Mouse (Mus musculus) megakaryocyte, embryonic 14.5 days (primary cell): ENCODE results near the gene Mybpc1. TPM values are rescaled to one million over a fixed set of nuclear protein-coding genes. Genes with fewer than 3 reads are reported as not detected.
"Not testable (repeated sequence)": the region's sequence is repeated elsewhere in the genome, so short reads cannot be mapped to it uniquely, and the experiment has no call there.

Source experiments
- H3K27me3 ChIP-seq: replicated peaks from 2 replicates; pipeline ENCODE3; 2012; ENCODE audit warnings: inconsistent platforms
- H3K36me3 ChIP-seq: replicated peaks from 2 replicates; pipeline ENCODE3; 2012; ENCODE audit warnings: low read length, inconsistent platforms, mixed read lengths
- H3K4me1 ChIP-seq: 2 replicates; pipeline ENCODE4 v1.6.1; 2012; ENCODE audit warnings: inconsistent platforms
- H3K4me3 ChIP-seq: replicated peaks from 2 replicates; pipeline ENCODE3; 2012; ENCODE audit warnings: moderate library complexity, mild to moderate bottlenecking, inconsistent platforms
- H3K9me3 ChIP-seq: 2 replicates; pipeline ENCODE4 v1.6.1; 2012; ENCODE audit warnings: inconsistent platforms
- FLI1 ChIP-seq: IDR thresholded peaks from 2 replicates; pipeline ENCODE4 v1.6.1; 2012; ENCODE audit warnings: low read length, inconsistent platforms, mixed read lengths
- GATA1 ChIP-seq: IDR thresholded peaks from 3 replicates; pipeline ENCODE4 v1.6.1; 2012; ENCODE audit warnings: mixed read lengths, low read length, inconsistent platforms, borderline replicate concordance
- polyA plus RNA-seq: library from polyadenylated mRNA; stranded (reverse); fragments of >175 nt; gene quantifications from 2 replicates; pipeline ENCODE4 v1.2.3, GENCODE M21; 2012; ENCODE audit warnings: low replicate concordance; ENCODE audit not compliant: insufficient read depth

Mybpc1 gene
- polyA plus RNA-seq, 1 experiment = not detected

DNA sequence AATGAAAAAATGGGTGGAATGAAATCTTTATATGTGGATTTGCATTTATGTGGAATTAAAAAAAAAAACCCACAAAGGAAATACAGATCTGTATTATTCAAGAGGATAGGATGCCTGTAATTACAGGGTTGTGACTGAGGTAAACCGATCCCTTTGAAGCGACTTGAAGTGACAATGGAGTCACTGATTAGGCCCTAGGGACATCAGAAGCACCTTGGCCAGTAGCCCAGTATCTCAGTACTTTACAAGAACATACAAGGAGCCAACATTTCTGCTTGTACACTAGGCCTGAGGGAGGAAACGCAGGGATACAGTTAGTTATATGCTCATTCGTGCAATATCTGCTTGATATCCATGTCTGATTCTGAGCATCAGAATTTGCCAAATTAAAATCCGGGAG is 32.8 kb downstream of the Mybpc1 start:
- TF ChIP-seq FLI1 (no peak), GATA1 (no peak)
- no peaks in the 10 kb centered on the region for H3K9me3 ChIP-seq
- H3K27me3 ChIP-seq = no peaks in the 10 kb centered on the region

DNA sequence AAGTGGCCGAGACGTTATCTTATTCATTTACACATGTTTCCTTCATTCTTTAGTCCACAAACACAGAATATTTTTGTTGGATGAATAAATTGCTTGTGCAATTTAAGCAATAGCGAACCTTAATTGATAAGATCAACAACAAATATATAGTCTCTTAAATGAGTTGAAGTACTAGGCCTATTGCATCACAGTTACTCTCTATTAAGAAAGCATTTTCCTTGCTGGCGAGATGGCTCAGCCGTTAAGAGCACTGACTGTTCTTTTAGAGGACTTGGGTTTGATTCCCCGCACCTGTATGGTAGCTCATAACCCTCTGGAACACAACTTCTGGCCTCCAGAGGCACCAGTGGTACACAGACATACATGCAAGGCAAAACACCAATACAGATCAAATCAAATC is 47.9 kb downstream of the Mybpc1 start:
- no peak overlapping the region for H3K4me3 ChIP-seq
- H3K4me1 ChIP-seq = no peaks in the 10 kb centered on the region

More for the DNA sequence above, 32.8 kb downstream of the Mybpc1 start:
- H3K4me1 ChIP-seq = no peaks in the 10 kb centered on the region
- H3K36me3 ChIP-seq = no peaks in the 10 kb centered on the region
- no peak overlapping the region for H3K4me3 ChIP-seq

DNA sequence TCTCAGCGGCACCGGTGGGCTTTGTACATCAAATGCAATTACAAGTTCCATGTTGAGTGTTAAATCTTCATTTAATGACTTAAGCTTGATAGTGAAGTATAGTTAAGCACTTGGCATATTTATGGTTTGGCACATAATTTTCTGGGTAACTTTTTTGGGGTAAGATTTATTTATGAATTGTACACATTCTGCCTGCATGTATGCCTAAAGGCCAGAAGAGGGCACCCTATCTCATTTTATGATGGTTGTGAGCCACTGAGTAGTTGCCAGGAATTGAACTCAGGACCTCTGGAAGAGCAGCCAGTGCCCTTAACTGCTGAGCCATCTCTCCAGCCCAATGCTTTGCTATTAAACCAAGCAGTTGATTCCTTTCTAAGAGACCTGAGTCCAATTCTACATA is 52.2 kb downstream of the Mybpc1 start:
- no peak overlapping the region for H3K4me3 ChIP-seq
- H3K9me3 ChIP-seq = 0 out of 2 replicates have a peak, but pooled peaks cover 2% of the 10 kb centered on the region
- no peaks in the 10 kb centered on the region for H3K27me3 ChIP-seq
- H3K36me3 ChIP-seq = no peaks in the 10 kb centered on the region
- no peak for TF ChIP-seq FLI1
- no peak for TF ChIP-seq GATA1
- H3K4me1 ChIP-seq = no peaks in the 10 kb centered on the region

More for the DNA sequence above, 47.9 kb downstream of the Mybpc1 start:
- H3K36me3 ChIP-seq = no peaks in the 10 kb centered on the region
- H3K27me3 ChIP-seq = no peaks in the 10 kb centered on the region
- TF ChIP-seq GATA1 (no peak), FLI1 (no peak)
- peaks cover 5% of the 10 kb centered on the region; the same call in 1 of the 2 replicates for H3K9me3 ChIP-seq

DNA sequence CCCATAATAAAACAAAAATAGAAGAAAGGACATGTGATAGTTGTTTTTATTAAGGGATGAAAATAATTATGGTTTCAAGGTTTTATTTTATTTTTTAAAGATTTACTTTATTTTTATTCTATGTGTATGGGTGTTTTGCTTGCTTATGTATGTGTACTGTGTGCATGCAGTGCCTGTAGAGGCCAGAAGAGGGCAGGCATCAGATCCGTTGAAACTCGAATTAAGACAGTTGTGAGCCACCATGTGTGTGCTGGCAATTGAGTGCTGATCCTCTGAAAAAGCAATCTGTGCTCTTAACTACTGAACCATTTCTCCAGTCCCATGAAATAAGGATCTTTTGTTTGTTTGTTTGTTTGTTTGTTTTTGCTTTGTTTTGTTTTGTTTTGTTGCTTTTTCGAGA is 54.7 kb downstream of the Mybpc1 start:
- no peaks in the 10 kb centered on the region for H3K27me3 ChIP-seq
- 0 out of 2 replicates have a peak, but pooled peaks cover 2% of the 10 kb centered on the region for H3K9me3 ChIP-seq
- H3K36me3 ChIP-seq = no peaks in the 10 kb centered on the region
- no peak overlapping the region for H3K4me3 ChIP-seq
- H3K4me1 ChIP-seq = no peaks in the 10 kb centered on the region
- TF ChIP-seq FLI1 (no peak), GATA1 (no peak)

DNA sequence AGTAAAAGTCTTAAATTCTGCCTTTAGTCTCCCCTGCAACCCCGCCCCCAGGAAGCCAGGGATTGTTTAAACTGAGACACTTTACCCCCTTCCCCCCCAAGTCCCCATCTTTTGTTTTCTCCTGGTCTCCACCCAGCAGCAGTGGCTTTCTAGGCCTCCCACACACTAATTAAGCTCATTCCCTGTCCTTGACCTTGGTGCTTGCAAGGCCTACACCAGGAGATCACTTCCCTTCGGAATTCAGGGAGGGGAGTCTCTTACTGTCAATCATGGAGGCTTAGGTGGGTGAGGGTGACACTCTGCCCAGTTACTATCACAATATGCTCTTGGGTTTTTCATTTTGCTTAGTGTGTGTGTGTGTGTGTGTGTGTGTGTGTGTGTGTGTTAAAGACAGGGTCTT is 57.3 kb downstream of the Mybpc1 start:
- Histone ChIP-seq H3K27me3 (no peaks in the 10 kb centered on the region), H3K36me3 (no peaks in the 10 kb centered on the region)
- TF ChIP-seq GATA1 = no peak
- TF ChIP-seq FLI1 = no peak

DNA sequence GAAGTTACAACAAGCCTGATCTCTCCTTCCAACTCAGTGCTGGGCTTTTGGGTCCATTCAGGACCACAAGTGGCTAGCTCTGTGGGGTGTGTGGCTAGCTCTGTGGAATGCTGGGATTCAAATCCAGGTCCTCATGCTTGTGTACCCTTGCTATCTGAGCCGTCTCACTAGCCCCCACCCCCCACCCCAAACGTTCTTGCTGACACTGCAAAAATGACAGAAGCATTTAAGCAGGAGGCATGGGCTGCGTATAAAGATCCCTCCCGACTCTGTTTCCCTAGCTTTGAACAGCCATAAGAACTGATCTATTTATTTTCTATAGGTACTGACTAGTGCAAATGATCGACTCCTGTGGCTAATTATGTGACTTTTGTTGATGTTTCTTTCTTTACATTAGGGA is 74.3 kb downstream of the Mybpc1 start:
- no peaks in the 10 kb centered on the region for H3K36me3 ChIP-seq
- no peak overlapping the region for H3K4me3 ChIP-seq
- no peaks in the 10 kb centered on the region for H3K4me1 ChIP-seq
- no peaks in the 10 kb centered on the region for H3K27me3 ChIP-seq
- H3K9me3 ChIP-seq = peaks cover 11% of the 10 kb centered on the region
- no peak for TF ChIP-seq FLI1
- TF ChIP-seq GATA1 = no peak

More for the DNA sequence above, 57.3 kb downstream of the Mybpc1 start:
- no peaks in the 10 kb centered on the region for H3K4me1 ChIP-seq
- peaks cover 13% of the 10 kb centered on the region for H3K9me3 ChIP-seq
- H3K4me3 ChIP-seq = no peak overlapping the region

DNA sequence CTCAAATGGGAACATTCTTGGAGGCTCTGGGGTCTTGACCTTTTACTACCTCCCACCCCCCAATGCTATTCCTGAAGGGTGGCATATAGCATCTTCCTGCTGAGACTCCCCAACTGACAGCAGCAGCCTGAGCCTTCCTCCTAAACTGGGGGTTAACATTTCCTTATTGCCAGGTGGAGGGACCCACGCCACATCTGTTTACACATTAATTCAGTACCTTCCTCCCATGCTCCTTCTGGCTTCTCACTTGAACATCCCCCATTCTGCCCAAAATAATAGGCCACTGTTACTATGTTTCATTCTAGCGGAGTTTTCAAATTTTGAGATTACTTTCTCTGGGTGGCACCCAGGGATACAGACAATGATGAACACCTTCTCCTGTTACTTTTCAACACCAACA is 80.9 kb downstream of the Mybpc1 start:
- Histone ChIP-seq H3K4me1 (no peaks in the 10 kb centered on the region), H3K4me3 (no peak overlapping the region), H3K27me3 (no peaks in the 10 kb centered on the region), H3K36me3 (no peaks in the 10 kb centered on the region), H3K9me3 (no peaks in the 10 kb centered on the region)
- TF ChIP-seq FLI1 = no peak
- no peak for TF ChIP-seq GATA1

DNA sequence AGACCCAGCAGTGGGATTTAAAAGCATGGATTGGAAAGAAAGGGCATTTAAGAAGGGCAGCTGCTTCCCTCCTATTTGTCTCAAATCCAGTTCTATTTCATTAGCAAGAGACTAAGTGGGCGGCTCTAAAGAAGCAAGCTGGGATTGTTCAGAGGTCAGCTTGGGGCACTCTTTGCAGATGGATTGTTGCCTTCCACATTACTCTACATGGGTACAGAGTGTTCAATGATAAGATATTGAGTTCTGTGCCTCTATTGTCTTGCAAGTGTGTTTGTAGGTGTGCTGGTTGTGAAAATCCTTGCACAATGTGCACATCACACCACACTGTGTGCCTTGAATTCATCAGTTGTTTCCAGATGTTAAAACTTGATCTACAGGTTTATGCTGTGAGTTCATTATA is 81.7 kb downstream of the Mybpc1 start:
- Histone ChIP-seq H3K36me3 (no peaks in the 10 kb centered on the region), H3K27me3 (no peaks in the 10 kb centered on the region), H3K4me3 (no peak overlapping the region), H3K4me1 (no peaks in the 10 kb centered on the region), H3K9me3 (no peaks in the 10 kb centered on the region)
- TF ChIP-seq FLI1 = no peak
- TF ChIP-seq GATA1 = no peak

DNA sequence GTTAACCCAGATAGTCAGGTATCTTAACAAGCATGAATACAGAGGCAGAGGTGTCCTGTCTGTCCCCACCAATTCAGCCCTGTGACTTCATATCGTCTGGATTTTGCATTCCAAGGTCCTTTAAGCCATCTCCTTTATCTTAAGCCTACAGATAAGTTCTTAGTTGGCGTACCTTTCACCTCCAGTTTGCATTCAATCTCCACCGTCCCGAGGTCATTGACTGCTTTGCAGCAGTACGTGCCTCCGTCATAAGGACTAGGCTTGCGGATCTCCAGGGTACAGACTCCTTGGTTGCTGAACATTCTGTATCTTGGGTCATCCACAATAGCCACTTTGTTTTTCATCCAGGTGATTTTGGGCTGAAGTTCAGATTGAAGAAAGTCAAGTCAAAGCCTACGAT is 82.2 kb downstream of the Mybpc1 start:
- Histone ChIP-seq H3K4me1 (no peaks in the 10 kb centered on the region), H3K9me3 (no peaks in the 10 kb centered on the region), H3K4me3 (no peak overlapping the region), H3K36me3 (no peaks in the 10 kb centered on the region), H3K27me3 (no peaks in the 10 kb centered on the region)
- TF ChIP-seq GATA1 = no peak
- no peak for TF ChIP-seq FLI1

DNA sequence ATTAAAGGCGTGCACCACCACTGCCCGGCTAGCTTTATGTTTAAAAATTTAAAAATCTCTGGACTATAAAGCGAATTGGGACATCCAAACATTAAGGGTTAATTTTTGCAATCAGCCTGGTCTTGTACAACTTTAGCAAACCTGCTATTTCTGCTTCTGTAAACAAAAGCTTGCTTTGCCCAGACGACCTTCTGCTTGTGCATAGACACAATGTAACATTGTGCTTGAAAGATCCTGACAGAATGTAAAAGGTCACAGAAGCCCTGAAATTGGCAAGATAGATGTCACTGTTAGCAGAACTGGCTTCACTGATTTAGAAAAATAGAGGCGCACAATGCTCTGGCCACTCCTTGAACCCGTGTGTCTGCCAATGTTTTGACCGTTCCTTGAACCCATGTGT is 89.9 kb downstream of the Mybpc1 start:
- not testable (repeated sequence) for H3K36me3 ChIP-seq, H3K4me3 ChIP-seq, H3K27me3 ChIP-seq, H3K9me3 ChIP-seq
- peaks cover 13% of the 10 kb centered on the region for H3K4me1 ChIP-seq

DNA sequence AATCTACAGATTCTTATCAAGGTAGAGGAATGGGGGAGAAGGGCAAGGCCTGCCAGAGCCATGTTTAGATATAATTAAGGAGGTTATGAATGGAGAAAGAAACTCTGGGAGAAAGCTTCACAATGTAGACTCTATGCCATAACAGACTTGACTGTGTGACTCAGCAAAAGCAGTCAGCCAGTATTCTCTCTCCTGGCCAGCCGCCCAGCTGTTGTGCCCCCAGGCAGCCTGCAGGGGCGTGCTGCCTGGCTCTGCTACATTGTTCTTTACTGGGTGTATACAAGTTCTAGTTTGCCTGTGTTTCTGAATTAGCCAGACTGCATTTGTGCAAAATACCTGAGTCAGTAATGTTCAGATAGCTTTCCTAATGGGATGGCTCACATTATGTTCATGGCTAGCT is 90.5 kb downstream of the Mybpc1 start:
- Histone ChIP-seq H3K4me3 (no peak overlapping the region), H3K27me3 (no peaks in the 10 kb centered on the region), H3K9me3 (no peaks in the 10 kb centered on the region), H3K36me3 (no peaks in the 10 kb centered on the region), H3K4me1 (peaks cover 13% of the 10 kb centered on the region)
- TF ChIP-seq GATA1 (no peak), FLI1 (no peak)

DNA sequence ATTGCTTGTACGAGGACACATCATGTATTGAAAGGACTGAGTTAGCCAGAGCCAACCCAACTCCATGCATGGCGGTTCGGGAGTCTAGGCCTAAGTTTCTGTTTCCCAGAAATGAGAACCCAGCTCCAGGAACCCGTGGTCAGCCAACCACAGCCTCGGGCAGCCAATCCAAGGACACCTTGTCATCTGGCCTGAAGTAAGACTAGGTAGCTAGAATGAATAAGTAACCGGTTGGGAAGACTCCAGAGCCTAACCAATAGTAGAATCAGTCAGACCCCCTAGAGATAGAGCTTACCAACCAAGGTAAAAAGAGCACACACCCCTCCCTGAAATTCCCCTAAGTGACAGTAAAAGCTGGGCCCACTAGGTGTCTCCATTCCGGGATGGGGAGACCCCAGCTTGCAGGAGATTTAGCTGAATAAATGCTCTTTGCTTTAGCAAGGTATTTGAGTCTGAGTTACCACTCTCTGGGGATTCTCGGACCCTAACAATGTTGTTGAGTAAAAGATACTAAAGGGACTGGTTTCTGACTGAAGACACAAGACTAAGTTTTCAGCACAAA is 91.3 kb downstream of the Mybpc1 start:
- H3K36me3 ChIP-seq = no peaks in the 10 kb centered on the region
- no peaks in the 10 kb centered on the region for H3K9me3 ChIP-seq
- H3K4me3 ChIP-seq = no peak overlapping the region
- H3K27me3 ChIP-seq = no peaks in the 10 kb centered on the region
- H3K4me1 ChIP-seq = peaks cover 13% of the 10 kb centered on the region
- no peak for TF ChIP-seq FLI1
- TF ChIP-seq GATA1 = no peak
